In the genomic region with DNA sequence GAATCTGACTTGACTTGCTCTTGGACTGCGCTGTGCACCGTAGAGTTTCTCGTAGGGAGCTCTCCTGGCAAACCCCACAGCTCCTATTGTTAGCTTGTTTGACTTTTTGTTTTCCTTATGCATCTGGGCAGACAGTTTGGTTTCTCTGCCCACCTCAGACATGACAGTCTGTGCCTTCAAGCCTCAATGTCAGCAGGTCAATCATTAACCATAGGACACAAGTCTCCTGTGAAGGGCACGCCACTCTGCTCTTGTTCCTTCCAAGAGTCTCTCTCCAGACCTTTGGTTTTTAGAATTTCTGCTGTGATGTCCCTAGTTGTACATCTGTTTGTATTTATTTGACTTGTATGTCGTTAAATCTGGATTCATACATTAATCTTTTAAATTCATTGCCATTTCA, we compare ENCODE assay signal across 28 mouse cellular contexts.
DNase-seq lines count a peak whose midpoint lies in the region; ATAC-seq lines count a peak whose summit lies in the region.
"Had no signal": no experiment of that assay in that cellular context is flagged by ENCODE, and none has a peak within 500 bp of the region (broad histone marks: within the 10 kb centered on the region; RNA-seq: fewer than 3 reads in every experiment).

No protein-coding gene starts in this region.

- H3K4me3 ChIP-seq in kidney, embryonic 15.5 days (replicated peaks) = no peak overlapping the region
- H3K4me3 ChIP-seq: embryonic facial prominence, embryonic 12.5 days; forebrain, embryonic 10.5 days; forebrain, embryonic 13.5 days; heart, adult 2 months; heart, embryonic 10.5 days; heart, embryonic 13.5 days had no signal

- H3K4me1 ChIP-seq in kidney, embryonic 15.5 days = peaks cover 4% of the 10 kb centered on the region; the same call in 1 of the 2 replicates
- H3K4me1 ChIP-seq: embryonic facial prominence, embryonic 12.5 days had no signal

- H3K9me3 ChIP-seq in kidney, embryonic 15.5 days (replicated peaks) = no peaks in the 10 kb centered on the region
- H3K9me3 ChIP-seq: embryonic facial prominence, embryonic 12.5 days; forebrain, embryonic 10.5 days; forebrain, embryonic 13.5 days; heart, embryonic 10.5 days; heart, embryonic 13.5 days had no signal

- H3K27me3 ChIP-seq in kidney, embryonic 15.5 days = no peaks in the 10 kb centered on the region
- H3K27me3 ChIP-seq: embryonic facial prominence, embryonic 12.5 days; forebrain, embryonic 13.5 days; heart, embryonic 13.5 days had no signal

- intact Hi-C loops in left cerebral cortex, postnatal 25 days (cut with DNase I) = no loop called here

- 83% methylated on average over 5 of the region's 5 CpGs for WGBS in kidney, embryonic 15.5 days

- no peak overlapping the region for H3K9ac ChIP-seq in kidney, embryonic 15.5 days
- H3K9ac ChIP-seq: embryonic facial prominence, embryonic 12.5 days; forebrain, embryonic 13.5 days; heart, embryonic 13.5 days; hindbrain, embryonic 14.5 days had no signal

- peak; percentile 17 for DNase-seq in kidney, adult 18-20 months
- no peak for DNase-seq in kidney, postnatal 4 days
- peak; percentile 17 to 29 for DNase-seq in kidney, adult 8-10 months
- DNase-seq in kidney, postnatal 36 days = peak; percentile 22 to 49
- no peak for DNase-seq in layer of hippocampus, adult 8-10 months (ENCODE audit: low spot score in 2 of 2)
- DNase-seq in adrenal gland, adult (ENCODE audit: inconsistent age in 2 of 2, low spot score in 1 of 2) = no peak
- no peak for DNase-seq in left cerebral cortex, postnatal 25 days (ENCODE audit: low spot score in 2 of 2)
- DNase-seq: adrenal gland, adult 8-10 months; adrenal gland, postnatal 25 days; cerebellum, adult 11-12 months; cerebellum, adult 8-10 months; cerebellum, postnatal 10 days; cerebellum, postnatal 36 days; embryo, embryonic 11 days; gastrocnemius, postnatal 10 days; gastrocnemius, postnatal 36 days; heart, adult 2 months; heart, postnatal 14 days; heart, postnatal 4 days had no signal

- no peaks in the 10 kb centered on the region for H3K36me3 ChIP-seq in kidney, embryonic 15.5 days
- H3K36me3 ChIP-seq: embryonic facial prominence, embryonic 12.5 days; forebrain, embryonic 10.5 days; heart, embryonic 10.5 days; heart, embryonic 13.5 days had no signal

- H3K4me2 ChIP-seq in kidney, embryonic 15.5 days = no peak overlapping the region
- H3K4me2 ChIP-seq: embryonic facial prominence, embryonic 12.5 days; forebrain, embryonic 13.5 days; heart, embryonic 13.5 days; hindbrain, embryonic 14.5 days had no signal

- no peak overlapping the region for H3K27ac ChIP-seq in kidney, embryonic 15.5 days
- H3K27ac ChIP-seq: embryonic facial prominence, embryonic 12.5 days; forebrain, embryonic 10.5 days; forebrain, embryonic 13.5 days; heart, adult 2 months; heart, embryonic 10.5 days; heart, embryonic 13.5 days; hindbrain, embryonic 14.5 days had no signal

- 0 out of 2 replicates have a peak, but pooled peaks have one; percentile 40 for ATAC-seq in kidney, embryonic 15.5 days (replicated peaks; ENCODE audit: low FRiP score)
- ATAC-seq: CD4-positive, CD25-positive, alpha-beta regulatory T cell, adult 4 months; forebrain, embryonic 13.5 days; forebrain, embryonic 16.5 days had no signal

Comparison
In these comparisons a context has a peak if more than half of its experiments do, and no peak if none do; other contexts are left out.
1. DNase-seq: peak in kidney, adult 18-20 months (single experiment), kidney, adult 8-10 months (2 of 2) and kidney, postnatal 36 days (2 of 2); none in kidney, postnatal 4 days (0 of 2), layer of hippocampus, adult 8-10 months (0 of 2), adrenal gland, adult (0 of 2) and left cerebral cortex, postnatal 25 days (0 of 2).